Mouse (Mus musculus) hindbrain, embryonic 15.5 days (tissue): ENCODE measurements around the gene Spsb3. TPM values are rescaled to one million over a fixed set of nuclear protein-coding genes. Genes with fewer than 3 reads are reported as not detected.

Experiments used
- ATAC-seq: fragments of 200-750 bp; cut with Nextera tagmentation; 2 replicates; pipeline ENCODE4 v1.8.0; 2017; ENCODE audit warnings: low read depth, moderate number of reproducible peaks, moderate TSS enrichment; ENCODE audit not compliant: low FRiP score
- H3K27ac ChIP-seq: fragments of 300-500 bp; sonication (generic); replicated peaks from 2 replicates; pipeline ENCODE4 v1.5.1; 2015; ENCODE audit warnings: mild to moderate bottlenecking, inconsistent platforms
- H3K27me3 ChIP-seq: fragments of 300-500 bp; sonication (generic); 2 replicates; pipeline ENCODE4 v1.6.1; 2015; ENCODE audit warnings: control low read depth, inconsistent platforms
- H3K36me3 ChIP-seq: fragments of 300-500 bp; sonication (generic); 2 replicates; pipeline ENCODE4 v1.6.1; 2015; ENCODE audit warnings: control low read depth, inconsistent platforms
- H3K4me1 ChIP-seq: fragments of 300-500 bp; sonication (generic); replicated peaks from 2 replicates; pipeline ENCODE4 v1.6.1; 2015; ENCODE audit warnings: control low read depth, inconsistent platforms
- H3K4me2 ChIP-seq: fragments of 300-500 bp; sonication (generic); 2 replicates; pipeline ENCODE4 v1.6.1; 2015; ENCODE audit warnings: moderate library complexity, mild to moderate bottlenecking, inconsistent platforms
- H3K4me3 ChIP-seq: fragments of 300-500 bp; sonication (generic); 2 replicates; pipeline ENCODE4 v1.5.1; 2015; ENCODE audit warnings: mild to moderate bottlenecking, inconsistent platforms
- H3K9ac ChIP-seq: fragments of 300-500 bp; sonication (generic); 2 replicates; pipeline ENCODE4 v1.6.1; 2015; ENCODE audit warnings: inconsistent platforms
- H3K9me3 ChIP-seq: fragments of 300-500 bp; sonication (generic); 2 replicates; pipeline ENCODE4 v1.6.1; 2016; ENCODE audit warnings: control low read depth, inconsistent platforms
- WGBS: fragments of 180-500 bp; shearing (Covaris S2); methylation state at CpG from one replicate; pipeline ENCODE4 v1.1.7; 2015; 5-methylcytosine and 5-hydroxymethylcytosine counted together
- polyA plus RNA-seq: library from polyadenylated mRNA; unstranded; fragments of >200 nt; fragmentation: Nextera tagmentation; extraction: Ambion mirVana; gene quantifications from 2 replicates; pipeline ENCODE4 v1.2.1, GENCODE M21; 2015

The Spsb3 gene
- polyA plus RNA-seq, 1 experiment from 2014 or later: 87.6 TPM

DNA sequence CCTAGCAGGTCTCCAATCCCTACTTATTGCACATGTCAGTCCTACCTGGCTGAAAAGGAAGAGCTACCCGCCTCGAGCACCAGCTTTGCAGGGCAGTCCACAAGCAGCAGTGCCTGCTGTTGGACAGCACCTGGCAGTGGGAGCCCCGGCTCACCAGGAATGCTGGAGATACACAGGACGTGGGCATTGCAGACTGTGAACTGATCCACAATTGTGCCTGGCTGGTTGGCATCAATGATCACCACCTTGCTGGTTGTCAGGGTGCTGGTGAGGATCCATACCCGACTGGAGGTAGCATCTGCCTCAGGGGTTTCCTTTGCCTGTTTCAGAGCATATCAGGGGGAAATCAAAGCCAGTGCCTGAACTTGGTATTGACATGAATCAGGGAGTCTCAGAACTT, 15.7 kb downstream of the Spsb3 start:
- Histone ChIP-seq H3K27me3 (no peaks in the 10 kb centered on the region), H3K4me1 (peaks cover 13% of the 10 kb centered on the region), H3K36me3 (peaks cover 94% of the 10 kb centered on the region), H3K27ac (no peak overlapping the region), H3K9ac (no peak overlapping the region), H3K4me3 (no peak overlapping the region), H3K9me3 (no peaks in the 10 kb centered on the region), H3K4me2 (no peak overlapping the region)
- no peak for ATAC-seq
- WGBS: 96% methylated on average over 5 of the region's 5 CpGs

DNA sequence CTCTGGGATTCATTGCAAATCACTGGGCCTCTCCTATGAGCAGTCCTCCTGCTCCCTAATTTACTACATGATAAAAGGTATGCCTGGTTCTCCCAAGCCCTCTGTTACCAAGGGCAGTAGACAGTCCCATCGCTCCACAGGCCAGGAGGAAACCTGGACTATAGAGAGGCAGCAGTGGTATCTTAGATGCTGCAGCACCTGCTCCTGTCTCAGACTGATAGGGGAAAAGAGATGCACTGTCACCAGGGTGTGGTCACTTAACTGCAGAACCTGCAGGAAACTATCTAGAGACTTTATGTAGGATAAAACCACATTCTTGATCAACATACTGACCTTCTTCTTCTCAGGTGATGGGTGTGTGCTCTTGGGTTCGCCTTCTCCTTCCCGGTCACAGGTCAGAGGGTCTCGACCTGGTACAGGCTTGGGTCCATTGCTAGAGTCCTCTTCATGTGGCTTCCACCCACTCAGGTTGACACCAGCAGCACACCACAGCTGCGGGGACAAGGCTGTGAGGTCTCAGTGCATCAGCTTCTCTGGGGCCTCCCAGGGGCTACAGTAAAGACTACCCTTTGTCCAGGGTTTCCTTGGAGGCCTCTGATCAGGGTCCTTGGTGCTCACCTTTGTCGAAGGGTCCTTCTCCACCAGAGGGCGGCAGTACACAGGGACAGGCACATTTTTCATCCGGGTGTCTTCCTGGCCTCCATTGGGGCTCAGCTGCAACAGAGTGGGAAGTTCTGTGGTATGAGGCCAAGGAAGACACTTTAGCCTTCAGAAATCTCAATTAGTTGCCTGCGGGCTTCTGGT, 16.4 kb downstream of the Spsb3 start:
- WGBS: 67% methylated on average over 9 of the region's 9 CpGs
- H3K9ac ChIP-seq: no peak overlapping the region
- peaks cover 97% of the 10 kb centered on the region for H3K36me3 ChIP-seq
- H3K27ac ChIP-seq: no peak overlapping the region
- H3K4me3 ChIP-seq: no peak overlapping the region
- H3K27me3 ChIP-seq: no peaks in the 10 kb centered on the region
- H3K4me2 ChIP-seq: no peak overlapping the region
- peaks cover 5% of the 10 kb centered on the region for H3K4me1 ChIP-seq
- ATAC-seq: no peak
- no peaks in the 10 kb centered on the region for H3K9me3 ChIP-seq

DNA sequence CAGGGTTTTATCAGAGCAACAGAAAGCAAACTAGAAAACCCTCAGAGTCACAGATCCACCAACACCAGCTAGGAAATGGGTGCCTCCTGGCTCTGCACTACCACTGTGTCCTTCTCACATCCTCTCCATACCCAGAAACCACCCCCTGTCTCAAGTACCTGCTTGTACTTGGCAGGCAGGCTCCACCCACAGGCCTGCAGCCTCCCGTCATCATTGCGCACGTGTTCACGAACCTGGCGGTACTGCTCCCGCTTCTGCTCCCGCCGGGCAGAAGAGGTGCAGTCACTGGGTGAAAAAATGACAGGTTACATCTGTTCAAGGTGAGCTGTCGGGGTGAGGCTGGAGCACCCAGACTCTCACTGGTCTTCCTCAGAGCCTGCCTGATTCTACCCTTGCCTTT, 17.3 kb downstream of the Spsb3 start:
- no peak for ATAC-seq
- Histone ChIP-seq H3K4me3 (no peak overlapping the region), H3K9ac (no peak overlapping the region), H3K4me2 (no peak overlapping the region), H3K27ac (no peak overlapping the region), H3K4me1 (no peaks in the 10 kb centered on the region), H3K9me3 (no peaks in the 10 kb centered on the region), H3K36me3 (peaks cover 99% of the 10 kb centered on the region), H3K27me3 (no peaks in the 10 kb centered on the region)
- 93% methylated on average over 9 of the region's 9 CpGs for whole genome bisulfite sequencing

DNA sequence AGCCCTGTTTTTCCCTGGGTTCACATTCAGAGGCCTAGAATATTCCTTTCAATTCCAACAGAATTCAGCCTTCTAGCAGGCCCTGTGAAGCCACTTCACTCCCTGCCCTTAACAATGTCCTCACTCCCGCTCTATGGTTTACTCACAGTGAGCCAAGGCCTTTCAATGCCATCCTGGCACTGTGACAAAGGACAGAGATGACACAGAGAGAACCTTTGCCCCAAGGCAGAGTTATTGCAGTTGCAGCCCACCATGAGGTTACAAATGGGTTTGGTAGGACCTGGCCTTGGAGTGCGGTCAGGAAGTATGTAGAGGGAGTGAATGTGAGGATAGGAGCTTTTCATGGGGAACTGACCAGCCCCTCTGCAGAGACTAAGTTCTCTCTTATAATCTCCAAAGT, 21.1 kb downstream of the Spsb3 start:
- 94% methylated on average over 2 of the region's 2 CpGs for WGBS
- Histone ChIP-seq H3K27ac (no peak overlapping the region), H3K36me3 (peaks cover 100% of the 10 kb centered on the region), H3K9ac (no peak overlapping the region), H3K4me3 (no peak overlapping the region), H3K27me3 (no peaks in the 10 kb centered on the region), H3K4me2 (no peak overlapping the region), H3K9me3 (no peaks in the 10 kb centered on the region), H3K4me1 (no peaks in the 10 kb centered on the region)
- ATAC-seq: no peak

DNA sequence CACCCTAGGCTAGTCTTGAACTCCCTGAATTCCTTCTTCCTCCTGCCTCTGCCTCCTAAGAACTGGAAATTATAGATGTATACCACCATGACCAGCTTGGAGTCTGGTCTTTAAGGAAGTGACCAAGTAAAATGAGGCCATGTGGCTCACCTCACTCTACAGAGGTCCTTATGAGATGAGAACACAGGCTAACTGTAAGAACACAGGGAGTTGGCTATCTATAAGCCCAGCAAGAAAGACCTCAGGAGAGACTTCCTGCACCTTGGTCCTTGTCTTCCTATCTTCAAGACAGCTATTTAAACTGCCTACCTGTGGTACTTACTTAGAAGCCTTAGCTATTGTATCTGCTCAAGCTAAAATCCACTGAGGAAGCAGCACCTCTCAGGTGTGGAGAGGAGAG, 27.5 kb downstream of the Spsb3 start:
- no peak overlapping the region for H3K9ac ChIP-seq
- no peaks in the 10 kb centered on the region for H3K27me3 ChIP-seq
- H3K4me2 ChIP-seq: no peak overlapping the region
- ATAC-seq: no peak
- peaks cover 96% of the 10 kb centered on the region for H3K36me3 ChIP-seq
- no peaks in the 10 kb centered on the region for H3K4me1 ChIP-seq
- no peaks in the 10 kb centered on the region for H3K9me3 ChIP-seq
- no peak overlapping the region for H3K27ac ChIP-seq
- no peak overlapping the region for H3K4me3 ChIP-seq

DNA sequence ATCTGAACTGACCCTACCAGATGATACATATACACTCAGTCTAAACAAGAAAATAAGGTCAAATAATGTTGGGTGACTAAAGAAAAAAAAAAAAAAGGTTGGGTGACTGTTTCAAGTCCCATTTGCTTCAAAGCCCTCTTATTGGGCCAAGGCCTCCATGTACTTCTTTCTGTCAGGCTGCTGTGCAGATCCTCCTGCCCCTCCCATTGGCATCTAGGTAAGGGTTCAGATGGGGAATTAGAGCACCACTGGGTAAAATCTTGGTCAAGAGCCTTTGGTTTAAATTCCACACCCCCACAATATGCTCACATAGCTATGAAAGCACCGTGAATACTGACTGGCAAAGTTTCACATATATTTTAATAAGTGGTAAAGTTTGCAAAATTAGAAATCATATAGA, 36.8 kb downstream of the Spsb3 start:
- no peak overlapping the region for H3K27ac ChIP-seq
- no peak overlapping the region for H3K9ac ChIP-seq
- WGBS: 94% methylated on average over 1 of the region's 1 CpGs
- ATAC-seq: no peak
- H3K4me1 ChIP-seq: no peaks in the 10 kb centered on the region
- peaks cover 75% of the 10 kb centered on the region for H3K36me3 ChIP-seq
- H3K27me3 ChIP-seq: no peaks in the 10 kb centered on the region
- H3K4me3 ChIP-seq: no peak overlapping the region
- no peak overlapping the region for H3K4me2 ChIP-seq
- H3K9me3 ChIP-seq: no peaks in the 10 kb centered on the region

DNA sequence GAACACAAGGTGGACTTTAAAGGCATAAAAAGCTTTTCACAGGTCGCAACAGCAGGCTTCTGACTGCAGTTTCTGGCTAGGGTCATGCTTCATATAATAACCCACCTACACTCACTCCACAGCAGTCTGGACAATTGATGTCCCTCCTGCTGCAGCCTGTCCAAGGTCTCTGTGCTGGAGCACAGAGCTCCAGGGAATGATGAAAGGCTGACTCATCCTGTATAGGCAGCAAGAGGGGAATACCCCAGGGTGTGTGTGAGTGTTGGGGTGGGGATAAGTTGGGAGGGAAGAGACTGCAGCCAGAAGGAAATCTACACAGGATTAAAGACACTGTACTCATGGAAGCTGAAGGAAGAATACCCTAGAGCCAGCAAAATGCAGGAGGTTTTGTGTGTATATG, 43.1 kb downstream of the Spsb3 start:
- no peak overlapping the region for H3K9ac ChIP-seq
- no peak overlapping the region for H3K4me3 ChIP-seq
- ATAC-seq: no peak
- no peaks in the 10 kb centered on the region for H3K9me3 ChIP-seq
- H3K27ac ChIP-seq: no peak overlapping the region
- WGBS: 100% methylated on average over 1 of the region's 1 CpGs
- H3K4me1 ChIP-seq: peaks cover 18% of the 10 kb centered on the region
- H3K4me2 ChIP-seq: no peak overlapping the region
- H3K27me3 ChIP-seq: no peaks in the 10 kb centered on the region
- H3K36me3 ChIP-seq: peaks cover 26% of the 10 kb centered on the region

DNA sequence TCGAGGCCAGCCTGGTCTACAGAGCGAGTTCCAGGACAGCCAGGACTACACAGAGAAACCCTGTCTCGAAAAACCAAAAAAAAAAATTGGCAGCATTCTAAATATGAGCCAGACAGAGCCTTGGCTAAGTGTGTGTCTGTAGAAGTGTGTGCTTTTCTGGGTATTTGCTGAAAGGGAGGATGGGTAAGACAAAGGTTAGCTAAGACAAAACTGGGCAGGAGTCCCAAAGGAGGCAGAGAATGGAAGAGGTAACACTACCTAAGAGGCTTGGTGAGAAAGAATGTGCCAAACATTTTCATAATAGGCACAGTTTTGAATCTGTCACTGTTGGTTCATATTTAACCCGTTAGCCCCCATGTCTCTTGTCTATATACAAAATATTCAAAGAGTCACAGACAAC, 46.0 kb downstream of the Spsb3 start:
- WGBS: 97% methylated on average over 4 of the region's 4 CpGs
- Histone ChIP-seq H3K4me1 (peaks cover 38% of the 10 kb centered on the region), H3K36me3 (peaks cover 12% of the 10 kb centered on the region), H3K9ac (no peak overlapping the region), H3K27me3 (no peaks in the 10 kb centered on the region), H3K4me3 (no peak overlapping the region), H3K4me2 (no peak overlapping the region), H3K27ac (no peak overlapping the region), H3K9me3 (no peaks in the 10 kb centered on the region)
- ATAC-seq: no peak

DNA sequence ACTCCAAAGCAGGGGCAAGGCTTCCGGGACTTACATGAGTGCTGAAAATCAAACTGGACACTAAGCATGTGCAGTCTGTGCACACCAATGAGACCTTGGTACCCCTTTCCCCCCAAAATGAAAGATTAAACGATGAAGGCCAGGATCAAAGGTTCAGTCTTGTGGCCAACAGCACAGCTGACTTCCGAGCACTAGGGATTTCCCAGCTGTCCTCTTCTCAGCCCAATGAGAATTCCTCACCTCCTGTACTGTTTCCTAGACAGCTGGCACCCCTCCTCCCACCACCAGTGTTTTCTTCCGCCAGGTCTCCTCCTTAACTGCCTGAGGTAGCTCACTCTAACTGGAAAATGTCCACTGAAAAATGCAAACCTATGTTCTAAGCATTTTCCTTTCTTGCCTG, 46.7 kb downstream of the Spsb3 start:
- WGBS: 68% methylated on average over 4 of the region's 4 CpGs
- H3K9ac ChIP-seq: no peak overlapping the region

DNA sequence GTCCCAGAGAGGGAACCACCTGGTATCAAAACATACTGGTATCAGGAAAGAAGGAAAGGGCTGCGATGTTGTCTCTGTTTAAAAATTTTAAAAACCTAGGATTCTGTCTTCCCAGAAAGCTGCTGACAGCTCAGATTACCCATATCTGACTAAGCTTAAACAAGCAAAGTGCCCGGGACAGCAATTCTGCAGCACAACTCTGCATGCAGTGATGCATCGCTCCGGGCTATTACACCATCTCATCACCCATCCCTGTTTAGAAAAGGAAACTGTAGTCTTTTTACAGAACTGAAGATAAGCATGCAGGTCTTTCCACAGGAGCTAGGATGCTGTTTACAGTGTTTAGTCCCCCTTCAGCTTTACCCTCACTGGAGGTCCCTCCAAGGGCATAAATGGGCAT, 48.5 kb downstream of the Spsb3 start:
- no peak overlapping the region for H3K27ac ChIP-seq
- 0 out of 2 replicates have a peak, but pooled peaks cover 7% of the 10 kb centered on the region for H3K36me3 ChIP-seq
- peak overlapping the region; percentile 67 for H3K4me3 ChIP-seq
- WGBS: 83% methylated on average over 4 of the region's 4 CpGs
- H3K4me2 ChIP-seq: peak overlapping the region; percentile 67
- peak overlapping the region; percentile 66 for H3K9ac ChIP-seq
- H3K4me1 ChIP-seq: peaks cover 40% of the 10 kb centered on the region
- no peak for ATAC-seq
- no peaks in the 10 kb centered on the region for H3K9me3 ChIP-seq
- no peaks in the 10 kb centered on the region for H3K27me3 ChIP-seq

More for the DNA sequence above, 46.7 kb downstream of the Spsb3 start:
- Histone ChIP-seq H3K4me3 (no peak overlapping the region), H3K4me1 (peaks cover 40% of the 10 kb centered on the region), H3K9me3 (no peaks in the 10 kb centered on the region), H3K27ac (no peak overlapping the region), H3K36me3 (0 out of 2 replicates have a peak, but pooled peaks cover 7% of the 10 kb centered on the region), H3K4me2 (no peak overlapping the region), H3K27me3 (no peaks in the 10 kb centered on the region)
- ATAC-seq: no peak

DNA sequence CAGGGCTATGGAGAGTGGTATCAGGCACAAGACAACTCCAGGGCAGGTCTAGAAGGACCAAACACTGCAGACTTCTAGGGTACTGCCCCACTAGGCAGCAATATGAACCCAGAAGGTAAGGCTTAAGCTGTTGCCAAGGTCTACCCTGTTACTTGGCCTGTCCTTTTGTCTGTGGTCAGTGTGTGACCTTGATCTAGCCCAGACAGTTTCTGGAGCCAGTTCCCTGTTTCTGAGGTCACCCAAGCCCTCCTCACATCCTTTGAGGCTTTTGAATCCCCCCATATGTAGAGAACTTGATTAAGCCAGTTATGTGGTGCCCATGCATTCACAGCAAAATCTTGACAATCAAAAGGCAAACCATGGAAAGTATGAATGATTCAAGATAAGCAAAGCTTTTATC, 49.2 kb downstream of the Spsb3 start:
- 0 out of 2 replicates have a peak, but pooled peaks cover 7% of the 10 kb centered on the region for H3K36me3 ChIP-seq
- ATAC-seq: no peak
- no peak overlapping the region for H3K27ac ChIP-seq
- H3K9ac ChIP-seq: peak overlapping the region; percentile 66
- H3K4me1 ChIP-seq: peaks cover 40% of the 10 kb centered on the region
- H3K27me3 ChIP-seq: no peaks in the 10 kb centered on the region
- peak overlapping the region; percentile 67 for H3K4me2 ChIP-seq
- H3K4me3 ChIP-seq: peak overlapping the region; percentile 67
- no peaks in the 10 kb centered on the region for H3K9me3 ChIP-seq

DNA sequence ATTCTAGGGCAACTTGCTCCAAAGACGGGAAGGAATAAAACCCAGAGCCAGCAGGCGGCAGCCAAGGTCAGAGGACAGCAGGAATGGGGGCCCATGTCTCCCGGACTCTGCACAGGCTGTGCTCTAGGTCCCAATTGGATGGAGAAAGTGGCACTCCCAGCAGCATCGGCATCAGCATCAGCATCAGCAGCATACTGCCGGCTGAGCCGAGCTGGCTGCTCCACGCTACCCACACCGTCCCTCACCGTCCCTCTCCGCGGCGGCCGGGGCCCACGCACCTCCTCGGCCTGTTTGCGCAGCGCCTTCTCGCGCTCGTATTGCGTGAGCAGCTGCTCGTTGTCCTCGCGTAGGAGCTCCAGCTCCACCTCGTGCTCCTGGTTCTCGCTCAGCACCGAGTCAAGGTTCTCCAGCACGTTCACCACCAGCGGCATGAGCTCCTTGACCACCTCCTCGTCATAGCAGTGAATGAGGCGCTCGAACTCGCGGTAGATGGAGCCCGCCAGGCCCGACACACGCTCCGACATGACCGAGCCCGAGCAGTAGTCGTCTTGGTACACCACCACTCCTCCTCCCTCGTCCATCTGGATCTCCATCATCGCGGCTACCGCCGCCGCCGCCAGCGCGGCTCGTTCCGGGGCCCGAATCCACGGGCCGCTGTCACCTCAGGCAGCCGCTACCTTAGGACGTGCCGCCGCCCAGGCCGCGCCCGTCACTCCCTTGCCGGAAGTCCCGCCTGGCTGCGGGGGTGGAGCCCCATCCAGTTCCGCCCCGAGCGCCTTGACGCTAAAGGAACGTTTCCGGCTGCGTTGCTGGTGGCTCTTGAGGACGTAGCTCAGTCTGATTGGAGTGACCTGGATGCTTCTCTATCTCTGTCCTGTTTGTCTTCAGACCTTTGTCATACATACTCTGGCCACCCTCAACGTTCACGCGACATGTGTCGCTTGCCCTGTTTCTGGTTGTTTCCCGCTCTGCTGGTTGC, 50.1 kb downstream of the Spsb3 start, which contains the start of gene Mapk8ip3:
TSS of gene Mapk8ip3 (minus strand) at position 719 of the 979 bp plus-strand sequence.
- Histone ChIP-seq H3K9ac (peak within 1 kb of the TSS; percentile 66), H3K4me1 (peaks cover 40% of the 10 kb centered on the region), H3K27ac (peak within 1 kb of the TSS; percentile 92), H3K9me3 (no peaks in the 10 kb centered on the region), H3K4me2 (peak within 1 kb of the TSS; percentile 67), H3K27me3 (no peaks in the 10 kb centered on the region), H3K4me3 (peak within 1 kb of the TSS; percentile 67), H3K36me3 (0 out of 2 replicates have a peak, but pooled peaks cover 4% of the 10 kb centered on the region)
- WGBS: under 1% methylated on average over 76 of the region's 78 CpGs
- ATAC-seq: peak; percentile 98
